Mouse (Mus musculus): ENCODE data around the gene Hba-a2. TPM values are rescaled to one million over a fixed set of nuclear protein-coding genes. Genes with fewer than 3 reads are reported as not detected.
"Not testable (repeated sequence)": the region's sequence is repeated elsewhere in the genome, so short reads cannot be mapped to it uniquely, and the experiment has no call there.

Hba-a2 gene
- total RNA-seq, 2 experiments from 2014 or later, result 384 to 756 TPM

DNA sequence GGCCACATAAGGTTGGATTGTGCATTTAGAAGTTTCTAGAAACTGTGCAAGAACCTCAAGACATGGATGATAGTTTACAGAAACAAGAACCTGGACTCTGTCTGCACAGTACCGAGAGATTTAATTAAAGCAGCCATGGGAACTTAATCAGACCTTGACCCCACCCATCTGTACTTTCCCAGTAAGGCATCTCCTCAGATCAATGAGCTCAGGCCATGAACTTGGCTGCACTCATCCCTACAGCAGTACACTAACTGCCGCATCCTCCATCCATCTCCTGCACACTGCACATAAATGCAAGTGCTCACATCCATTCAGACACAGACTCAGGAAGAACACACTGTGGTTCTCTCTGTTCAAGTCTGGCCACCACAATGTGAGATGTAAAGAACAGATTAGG is 15.6 kb upstream of the Hba-a2 start:
- no peak for DNase-seq (ENCODE audit: extremely low spot score in 1 of 2, low spot score in 2 of 2)
- intact Hi-C loops (cut with DNase I), result no loop called here

DNA sequence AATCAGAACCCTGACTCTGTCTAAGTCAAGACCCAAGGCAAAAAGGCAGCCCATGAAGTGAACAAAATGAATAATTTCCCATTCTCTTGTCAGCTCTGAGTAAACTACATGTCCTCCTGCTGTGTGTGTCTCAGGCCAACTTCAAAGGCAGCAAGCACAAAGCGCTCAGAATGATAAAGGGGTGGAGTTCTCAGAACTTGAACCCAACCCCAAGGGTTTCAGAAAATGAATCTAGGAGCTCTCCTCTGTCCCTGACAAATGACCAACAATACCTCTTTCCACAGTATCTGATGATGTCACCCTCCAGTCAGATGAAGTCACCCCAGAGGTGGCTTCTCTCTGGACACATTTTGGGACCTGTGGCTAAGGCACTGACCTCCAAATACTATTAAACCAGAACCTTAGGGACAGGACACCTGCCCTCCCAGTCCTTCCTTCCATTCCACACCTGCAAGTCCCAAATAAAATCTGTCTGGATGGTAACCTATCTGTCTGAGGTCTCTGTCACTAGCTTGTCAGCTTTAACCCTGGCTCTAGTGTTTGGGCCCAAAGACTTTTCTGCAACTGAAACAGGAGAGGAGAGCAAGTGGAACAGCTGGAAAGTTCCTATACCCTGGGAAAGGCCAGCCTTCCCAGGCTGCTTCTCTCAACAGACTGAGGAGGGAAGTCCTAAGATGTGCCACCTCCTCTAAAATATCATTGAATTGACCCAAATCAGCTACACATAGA is 14.7 kb upstream of the Hba-a2 start:
- DNase-seq (ENCODE audit: extremely low spot score in 1 of 2, low spot score in 2 of 2), result no peak
- intact Hi-C loops (cut with DNase I), result no loop called here

DNA sequence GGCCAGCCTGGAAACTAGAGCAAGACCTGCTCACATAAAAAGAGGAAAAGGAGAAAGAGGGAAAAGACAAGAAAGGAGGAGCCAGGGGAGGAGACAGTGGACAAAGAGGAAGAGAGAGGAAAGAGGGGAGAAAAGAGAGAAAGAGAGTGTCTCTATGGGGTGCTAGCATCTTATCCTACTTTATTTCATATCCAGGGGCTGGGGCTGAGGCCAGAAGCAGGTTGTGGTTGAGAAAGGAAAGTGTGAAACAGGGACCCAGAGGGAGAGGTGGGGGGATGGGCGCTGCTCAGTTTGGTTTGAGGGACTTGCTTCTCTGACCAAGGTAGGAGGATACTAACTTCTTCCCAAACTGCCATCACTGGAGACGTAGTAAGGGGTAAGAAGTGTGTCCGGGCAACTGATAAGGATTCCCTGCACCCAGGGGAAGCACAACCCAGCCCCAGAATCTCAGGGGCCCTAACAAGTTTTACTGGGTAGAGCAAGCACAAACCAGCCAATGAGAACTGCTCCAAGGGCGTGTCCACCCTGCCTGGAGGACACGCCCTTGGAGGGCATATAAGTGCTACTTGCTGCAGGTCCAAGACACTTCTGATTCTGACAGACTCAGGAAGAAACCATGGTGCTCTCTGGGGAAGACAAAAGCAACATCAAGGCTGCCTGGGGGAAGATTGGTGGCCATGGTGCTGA is 13.1 kb upstream of the Hba-a2 start, which contains the start of gene Hba-a1:
Gene Hba-a1 (plus strand): TSS at position 421 of the 687 bp plus-strand sequence.
- DNase-seq (ENCODE audit: extremely low spot score in 1 of 2, low spot score in 2 of 2); intact Hi-C loops (cut with DNase I): not testable (repeated sequence)

DNA sequence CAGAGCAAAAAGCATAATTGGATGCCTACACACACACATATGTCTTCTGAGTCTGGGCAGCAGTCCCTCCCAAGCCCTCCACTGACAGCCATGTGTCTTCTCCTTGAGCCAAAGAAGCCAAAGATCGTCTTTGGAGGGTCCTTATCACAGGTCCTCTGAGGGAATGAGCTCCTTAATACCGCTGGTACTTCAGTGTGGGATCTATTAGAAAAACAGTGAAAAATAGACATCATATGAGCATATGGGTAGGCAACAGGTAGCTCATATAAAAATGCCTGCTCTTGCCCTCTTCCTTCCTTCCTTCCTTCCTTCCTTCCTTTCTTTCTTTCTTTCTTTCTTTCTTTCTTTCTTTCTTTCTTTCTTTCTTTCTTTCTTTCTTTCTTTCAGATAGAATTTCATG is 11.7 kb upstream of the Hba-a2 start:
- DNase-seq (ENCODE audit: extremely low spot score in 1 of 2, low spot score in 2 of 2); intact Hi-C loops (cut with DNase I): not testable (repeated sequence)

DNA sequence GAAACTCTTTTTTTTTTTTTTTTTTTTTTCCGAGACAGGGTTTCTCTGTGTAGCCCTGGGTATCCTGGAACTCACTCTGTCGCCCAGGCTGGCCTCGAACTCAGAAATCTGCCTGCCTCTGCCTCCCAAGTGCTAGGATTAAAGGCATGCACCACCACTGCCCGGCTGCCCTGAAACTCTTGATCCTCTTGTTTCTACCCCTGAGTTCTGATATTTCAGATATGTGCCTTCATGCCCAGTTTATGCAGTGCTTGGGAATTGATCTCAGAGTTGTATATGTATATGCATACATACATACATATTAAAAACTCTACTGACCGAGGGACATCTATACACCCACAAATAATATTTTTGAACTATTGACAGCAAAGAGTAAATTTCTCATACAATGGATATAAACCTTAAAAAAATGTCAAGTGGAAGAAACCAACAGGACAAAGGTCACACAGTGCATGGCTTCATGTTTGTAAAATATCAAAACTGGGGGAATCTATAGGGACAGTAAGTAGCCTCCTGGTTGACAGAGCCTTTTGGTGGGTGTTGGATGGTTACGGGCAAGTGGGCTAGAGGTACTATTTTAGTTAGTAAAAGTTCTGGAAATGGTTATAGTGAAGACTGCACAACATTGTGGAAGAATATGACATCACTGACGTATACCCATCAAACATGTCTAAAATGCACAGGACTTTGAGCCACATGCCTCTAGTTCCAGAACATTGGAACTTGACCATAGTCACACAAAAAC is 11.1 kb upstream of the Hba-a2 start:
- intact Hi-C loops (cut with DNase I), result loop anchor here (5.0 kb wide), 1 partner anchor 103 kb away; no protein-coding TSS in a partner anchor
- no peak for DNase-seq (ENCODE audit: extremely low spot score in 1 of 2, low spot score in 2 of 2)

DNA sequence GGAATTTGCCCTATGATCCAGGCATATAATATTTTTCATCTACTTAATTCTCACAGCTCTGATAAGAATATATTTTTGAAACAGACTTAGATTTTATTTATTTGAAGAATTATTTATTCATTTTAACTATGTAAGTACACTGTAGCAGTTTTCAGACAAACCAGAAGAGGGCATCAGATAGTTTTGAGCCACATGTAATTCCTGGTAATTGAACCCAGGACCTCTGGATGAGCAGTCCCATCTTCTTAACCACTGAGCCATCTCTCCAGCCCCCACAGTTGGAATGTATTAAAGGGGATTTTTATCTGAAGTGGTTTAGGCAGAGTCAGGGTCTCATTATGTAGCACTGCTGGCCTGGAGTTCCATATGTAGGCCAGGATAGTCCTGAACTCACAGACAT is 10.4 kb upstream of the Hba-a2 start:
- intact Hi-C loops (cut with DNase I), result loop anchor here (5.0 kb wide), 1 partner anchor 104 kb away; no protein-coding TSS in a partner anchor
- not testable (repeated sequence) for DNase-seq (ENCODE audit: extremely low spot score in 1 of 2, low spot score in 2 of 2)

DNA sequence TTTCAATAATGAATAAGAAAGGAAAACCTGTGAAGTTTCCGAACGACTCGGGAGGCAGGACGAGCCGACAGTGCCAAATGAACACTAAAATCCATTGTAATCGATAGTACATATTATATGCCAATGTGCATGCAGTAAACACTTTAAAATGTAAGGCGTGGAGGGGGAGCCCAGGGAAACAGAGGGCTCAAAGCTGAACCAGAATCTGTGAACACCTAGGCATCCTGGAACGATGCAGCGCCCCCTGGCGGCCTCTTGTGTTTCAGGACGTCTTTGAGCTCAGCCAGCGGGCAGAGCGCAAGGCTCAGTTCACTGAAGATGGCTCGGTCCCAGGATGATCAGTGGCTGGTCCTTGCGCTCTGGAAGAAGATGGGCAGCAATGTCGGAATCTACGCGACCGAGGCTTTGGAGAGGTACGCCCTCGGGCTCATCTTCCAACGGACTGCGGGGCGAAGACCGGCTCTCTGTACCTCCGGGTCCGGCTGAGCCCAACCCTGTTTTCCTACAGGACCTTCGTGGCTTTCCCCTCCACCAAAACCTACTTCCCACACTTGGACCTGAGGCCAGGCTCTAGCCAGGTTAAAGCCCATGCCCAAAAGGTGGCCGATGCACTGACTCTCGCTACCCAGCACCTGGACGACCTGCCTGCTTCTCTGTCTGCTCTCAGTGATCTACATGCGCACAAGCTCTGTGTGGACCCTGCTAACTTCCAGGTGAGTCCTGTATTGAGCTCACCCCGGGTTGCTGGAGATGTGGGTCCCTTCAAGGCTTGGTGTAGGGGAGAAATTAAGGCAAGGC is 9.4 kb upstream of the Hba-a2 start, which contains the start of gene Hbq1b:
Gene Hbq1b (plus strand): TSS at position 271 of the 798 bp plus-strand sequence.
- intact Hi-C loops (cut with DNase I), result loop anchor here (5.0 kb wide), 1 partner anchor 105 kb away; no protein-coding TSS in a partner anchor

DNA sequence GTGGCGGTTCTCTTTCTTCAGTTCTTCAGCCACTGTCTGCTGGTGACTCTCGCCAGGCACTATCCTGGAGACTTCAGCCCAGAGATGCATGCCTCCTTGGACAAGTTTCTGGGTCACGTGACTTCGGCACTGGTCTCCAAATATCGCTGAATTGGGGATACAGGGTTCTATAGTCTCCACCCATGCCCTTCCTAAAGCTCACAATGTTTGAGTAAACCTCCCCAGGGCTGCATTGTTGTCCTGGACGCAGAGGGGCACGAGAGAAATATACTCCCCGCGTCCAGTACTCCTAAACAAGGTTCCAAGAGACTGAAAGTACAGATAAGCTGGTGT is 8.8 kb upstream of the Hba-a2 start:
- DNase-seq (ENCODE audit: extremely low spot score in 1 of 2, low spot score in 2 of 2), result no peak
- intact Hi-C loops (cut with DNase I), result loop anchor here (5.0 kb wide), 1 partner anchor 105 kb away; no protein-coding TSS in a partner anchor

More for the DNA sequence above, 9.4 kb upstream of the Hba-a2 start, which contains the start of gene Hbq1b:
- peak; percentile 79 to 80 for DNase-seq (ENCODE audit: extremely low spot score in 1 of 2, low spot score in 2 of 2)

DNA sequence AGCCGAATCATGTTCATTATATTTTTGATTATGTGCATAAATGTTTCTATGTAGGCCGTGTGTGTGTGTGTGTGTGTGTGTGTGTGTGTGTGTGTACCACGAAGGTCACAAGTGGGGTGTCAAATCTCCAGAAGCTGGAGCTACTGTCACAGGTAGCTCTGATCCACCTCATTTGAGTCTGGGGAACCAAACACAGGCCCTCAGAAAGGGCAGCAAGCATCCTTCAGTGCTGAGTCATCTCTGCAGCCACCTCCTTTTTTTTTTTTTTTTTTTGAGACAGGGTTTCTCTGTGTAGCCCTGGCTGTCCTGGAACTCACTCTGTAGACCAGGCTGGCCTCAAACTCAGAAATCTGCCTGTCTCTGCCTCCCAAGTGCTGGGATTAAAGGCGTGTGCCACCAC is 3.5 kb upstream of the Hba-a2 start:
- intact Hi-C loops (cut with DNase I); DNase-seq (ENCODE audit: extremely low spot score in 1 of 2, low spot score in 2 of 2): not testable (repeated sequence)

DNA sequence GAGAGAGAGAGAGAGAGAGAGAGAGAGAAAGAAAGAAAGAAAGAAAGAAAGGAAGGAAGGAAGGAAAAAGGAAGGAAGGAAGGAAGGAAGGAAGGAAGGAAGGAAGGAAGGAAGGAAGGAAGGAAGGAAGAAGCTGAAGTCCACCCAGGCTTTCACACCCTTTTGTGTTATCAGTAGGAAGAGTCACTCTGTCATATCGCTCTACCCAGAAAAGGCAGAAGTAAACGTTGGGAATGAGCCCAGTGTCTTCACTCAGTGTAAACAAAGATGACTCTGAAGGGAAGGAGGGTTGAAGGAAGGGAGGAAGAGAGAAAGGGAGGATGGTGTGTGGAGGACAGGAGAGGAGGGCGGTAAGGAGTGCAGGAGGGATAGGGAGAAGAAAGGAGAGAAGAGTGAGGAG is 2.8 kb upstream of the Hba-a2 start:
- intact Hi-C loops (cut with DNase I); DNase-seq (ENCODE audit: extremely low spot score in 1 of 2, low spot score in 2 of 2): not testable (repeated sequence)

DNA sequence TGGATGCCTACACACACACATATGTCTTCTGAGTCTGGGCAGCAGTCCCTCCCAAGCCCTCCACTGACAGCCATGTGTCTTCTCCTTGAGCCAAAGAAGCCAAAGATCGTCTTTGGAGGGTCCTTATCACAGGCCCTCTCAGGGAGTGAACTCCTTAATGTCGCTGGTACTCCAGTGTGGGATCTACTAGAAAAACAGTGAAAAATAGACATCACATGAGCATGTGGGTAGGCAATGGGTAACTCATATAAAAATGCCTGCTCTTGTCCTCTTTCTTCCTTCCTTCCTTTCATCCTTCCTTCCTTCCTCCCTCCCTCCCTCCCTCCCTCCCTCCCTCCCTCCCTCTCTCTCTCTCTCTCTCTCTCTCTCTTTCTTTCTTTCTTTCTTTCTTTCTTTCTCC is 1.1 kb downstream of the Hba-a2 start:
- DNase-seq (ENCODE audit: extremely low spot score in 1 of 2, low spot score in 2 of 2); intact Hi-C loops (cut with DNase I): not testable (repeated sequence)

DNA sequence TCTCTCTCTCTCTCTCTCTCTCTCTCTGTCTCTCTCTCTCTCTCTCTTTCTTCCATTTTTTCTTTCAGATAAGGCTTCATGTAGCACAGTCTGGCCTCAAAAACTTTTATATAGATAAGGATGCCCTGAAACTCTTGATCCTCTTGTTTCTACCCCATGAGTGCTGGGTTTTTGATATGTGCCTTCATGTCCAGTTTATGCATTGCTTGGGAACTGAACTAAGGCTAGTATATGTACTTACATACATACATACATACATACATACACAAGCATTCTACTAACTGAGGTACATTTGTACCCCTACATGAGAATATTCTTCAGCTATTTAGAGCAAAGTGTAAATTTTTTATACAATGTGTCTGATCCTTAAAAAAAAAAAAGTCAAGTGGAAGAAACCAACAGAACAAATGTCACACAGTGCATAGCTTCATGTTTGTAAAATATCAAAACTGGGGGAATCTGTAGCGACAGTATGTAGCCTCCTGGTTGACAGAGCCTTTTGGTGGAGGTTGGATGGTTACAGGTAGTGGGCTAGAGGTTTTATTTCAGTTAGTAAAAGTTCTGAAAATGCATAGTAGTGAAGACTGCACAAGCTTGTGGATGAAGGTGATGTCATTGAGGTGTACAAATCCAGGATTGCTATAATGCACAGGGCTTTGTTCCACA is 1.7 kb downstream of the Hba-a2 start:
- no peak for DNase-seq (ENCODE audit: extremely low spot score in 1 of 2, low spot score in 2 of 2)

DNA sequence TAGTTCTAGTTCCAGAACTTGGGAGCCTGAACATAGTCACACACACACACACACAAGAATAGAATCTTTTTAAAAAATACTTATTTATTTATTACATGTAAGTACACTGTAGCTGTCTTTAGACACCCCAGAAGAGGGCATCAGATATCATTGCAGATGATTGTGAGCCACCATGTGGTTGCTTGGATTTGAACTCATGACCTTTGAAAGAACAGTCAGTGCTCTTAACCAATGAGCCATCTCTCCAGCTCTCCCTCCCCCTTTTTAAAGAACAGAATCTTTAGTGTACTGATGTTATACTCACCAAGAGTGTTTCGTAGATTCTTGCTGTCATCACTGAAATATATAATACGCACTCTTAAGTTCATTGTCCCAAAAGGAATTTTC is 2.2 kb downstream of the Hba-a2 start:
- intact Hi-C loops (cut with DNase I), result no loop called here
- no peak for DNase-seq (ENCODE audit: extremely low spot score in 1 of 2, low spot score in 2 of 2)

More for the DNA sequence above, 1.7 kb downstream of the Hba-a2 start:
- intact Hi-C loops (cut with DNase I), result no loop called here

DNA sequence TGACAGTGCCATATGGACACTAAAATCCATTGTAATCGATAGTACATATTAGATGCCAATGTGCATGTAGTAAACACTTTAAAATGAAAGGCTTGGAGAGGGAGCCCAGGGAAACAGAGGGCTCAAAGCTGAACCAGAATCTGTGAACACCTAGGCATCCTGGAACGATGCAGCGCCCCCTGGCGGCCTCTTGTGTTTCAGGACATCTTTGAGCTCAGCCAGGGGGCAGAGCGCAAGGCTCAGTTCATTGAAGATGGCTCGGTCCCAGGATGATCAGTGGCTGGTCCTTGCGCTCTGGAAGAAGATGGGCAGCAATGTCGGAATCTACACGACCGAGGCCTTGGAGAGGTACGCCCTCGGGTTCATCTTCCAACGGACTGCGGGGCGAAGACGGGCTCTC is 3.6 kb downstream of the Hba-a2 start, which contains the start of gene Hbq1a:
Gene Hbq1a (plus strand): TSS at position 205 of the 400 bp plus-strand sequence.
- intact Hi-C loops (cut with DNase I), result not testable (repeated sequence)
- peak; percentile 31 to 63 for DNase-seq (ENCODE audit: extremely low spot score in 1 of 2, low spot score in 2 of 2)

DNA sequence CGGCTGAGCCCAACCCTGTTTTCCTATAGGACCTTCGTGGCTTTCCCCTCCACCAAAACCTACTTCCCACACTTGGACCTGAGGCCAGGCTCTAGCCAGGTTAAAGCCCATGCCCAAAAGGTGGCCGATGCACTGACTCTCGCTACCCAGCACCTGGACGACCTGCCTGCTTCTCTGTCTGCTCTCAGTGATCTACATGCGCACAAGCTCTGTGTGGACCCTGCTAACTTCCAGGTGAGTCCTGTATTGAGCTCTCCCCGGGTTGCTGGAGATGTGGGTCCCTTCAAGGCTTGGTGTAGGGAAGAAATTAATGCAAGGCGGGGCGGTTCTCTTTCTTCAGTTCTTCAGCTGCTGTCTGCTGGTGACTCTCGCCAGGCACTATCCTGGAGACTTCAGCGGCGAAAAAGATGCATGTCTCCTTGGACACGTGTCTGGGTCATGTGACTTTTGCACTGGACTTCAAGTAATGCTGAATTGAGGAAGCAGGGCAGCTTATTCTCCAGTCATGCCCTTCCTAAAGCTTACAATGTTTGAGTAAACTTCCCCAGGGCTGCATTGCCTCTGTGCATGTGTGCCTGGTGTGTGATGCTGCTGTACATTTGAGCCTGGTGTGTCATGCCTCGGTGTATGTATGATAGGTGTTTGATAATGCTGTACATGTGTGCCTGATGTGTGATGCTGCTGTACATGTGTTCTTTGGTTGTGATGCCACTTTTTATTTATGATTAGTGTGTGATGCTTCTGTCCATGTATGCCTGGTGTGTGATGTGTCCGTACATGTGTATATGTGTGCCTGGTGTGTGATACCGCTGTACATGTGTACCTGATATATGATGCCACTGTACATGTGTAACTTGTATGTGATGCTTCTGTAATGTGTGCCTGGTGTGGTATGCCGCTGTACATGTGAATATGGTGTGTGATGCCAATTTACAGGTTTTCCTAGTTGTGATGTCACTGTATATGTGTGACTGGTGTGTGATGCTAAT is 4.3 kb downstream of the Hba-a2 start:
- no peak for DNase-seq (ENCODE audit: extremely low spot score in 1 of 2, low spot score in 2 of 2)
- intact Hi-C loops (cut with DNase I), result no loop called here

DNA sequence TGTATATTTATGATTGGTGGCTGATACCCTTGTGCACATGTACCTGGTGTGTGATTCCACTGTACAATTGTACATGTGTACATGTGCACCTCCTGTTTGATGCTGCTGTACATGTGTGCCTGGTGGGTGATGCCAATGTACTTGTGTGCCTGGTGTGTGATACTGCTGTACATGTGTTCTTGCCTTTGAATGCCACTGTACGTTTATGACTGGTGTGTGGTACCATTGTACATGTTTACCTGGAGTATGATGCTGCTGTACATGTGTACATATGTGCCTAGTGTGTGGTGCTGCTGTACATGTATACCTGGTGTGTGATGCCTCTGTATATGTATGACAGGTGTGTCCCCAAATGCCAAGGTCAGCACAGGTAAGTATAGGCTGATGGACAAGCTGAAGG is 5.2 kb downstream of the Hba-a2 start:
- intact Hi-C loops (cut with DNase I), result no loop called here
- no peak for DNase-seq (ENCODE audit: extremely low spot score in 1 of 2, low spot score in 2 of 2)
